Mouse (Mus musculus) liver, embryonic 12.5 days (tissue): Measurements from ENCODE around the gene Hoxc11. TPM values are rescaled to one million over a fixed set of nuclear protein-coding genes. Genes with fewer than 3 reads are reported as not detected.
A peak's percentile ranks its signal among the peaks of the same experiment; 100 is the strongest.

Source experiments
- ATAC-seq: fragments of 200-750 bp; cut with Nextera tagmentation; 2 replicates; pipeline ENCODE4 v1.8.0; 2017; ENCODE audit warnings: moderate number of reproducible peaks, mild to moderate bottlenecking, moderate library complexity
- H3K27ac ChIP-seq: fragments of 300-500 bp; sonication (generic); 2 replicates; pipeline ENCODE4 v1.5.1; 2016; ENCODE audit warnings: mild to moderate bottlenecking
- H3K27me3 ChIP-seq: fragments of 300-500 bp; sonication (generic); replicated peaks from 2 replicates; pipeline ENCODE4 v1.6.1; 2016; ENCODE audit warnings: mild to moderate bottlenecking, moderate library complexity
- H3K36me3 ChIP-seq: fragments of 300-500 bp; sonication (generic); 2 replicates; pipeline ENCODE4 v1.6.1; 2016; ENCODE audit warnings: mild to moderate bottlenecking, moderate library complexity
- H3K4me1 ChIP-seq: fragments of 300-500 bp; sonication (generic); 2 replicates; pipeline ENCODE4 v1.6.1; 2016
- H3K4me2 ChIP-seq: fragments of 300-500 bp; sonication (generic); 2 replicates; pipeline ENCODE4 v1.6.1; 2016; ENCODE audit warnings: mild to moderate bottlenecking, moderate library complexity
- H3K4me3 ChIP-seq: fragments of 300-500 bp; sonication (generic); 2 replicates; pipeline ENCODE4 v1.5.1; 2016; ENCODE audit warnings: mild to moderate bottlenecking, moderate library complexity
- H3K9ac ChIP-seq: fragments of 300-500 bp; sonication (generic); 2 replicates; pipeline ENCODE4 v1.6.1; 2016; ENCODE audit warnings: mild to moderate bottlenecking, moderate library complexity
- H3K9me3 ChIP-seq: fragments of 300-500 bp; sonication (generic); replicated peaks from 2 replicates; pipeline ENCODE4 v1.6.1; 2016; ENCODE audit warnings: mild to moderate bottlenecking, moderate library complexity
- WGBS: fragments of 180-500 bp; shearing (Covaris S2); methylation state at CpG from one replicate; pipeline ENCODE4 v1.1.7; 2016; ENCODE audit not compliant: insufficient replicate concordance; 5-methylcytosine and 5-hydroxymethylcytosine counted together
- microRNA-seq: library from miRNA; unstranded; fragments of <30 nt; microRNA quantifications from one replicate; pipeline ENCODE4, GENCODE M21; 2017
- polyA plus RNA-seq: library from polyadenylated mRNA; unstranded; fragments of >200 nt; fragmentation: Nextera tagmentation; extraction: Ambion mirVana; gene quantifications from 2 replicates; pipeline ENCODE4 v1.2.1, GENCODE M21; 2016

Gene Hoxc11
- polyA plus RNA-seq, 1 experiment from 2014 or later, result not detected

DNA sequence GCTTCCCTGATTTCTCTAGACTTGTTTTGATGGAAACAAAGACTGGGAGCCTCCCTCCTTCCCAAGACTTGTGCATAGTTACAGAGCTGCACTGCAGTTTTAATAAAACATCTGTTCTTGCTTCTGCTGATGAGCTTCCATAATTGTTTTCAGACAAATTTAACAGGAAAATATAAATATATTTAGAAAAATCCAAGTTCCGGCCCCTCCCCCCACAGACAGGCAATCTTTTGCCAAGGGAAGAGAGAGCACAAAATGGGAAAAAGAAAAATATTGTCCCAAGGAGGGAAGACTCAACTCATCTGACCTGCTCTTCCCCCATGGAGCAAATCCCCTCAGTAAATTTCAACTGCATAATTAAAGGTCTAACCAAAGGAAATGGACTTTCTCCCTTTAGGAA lies 52.1 kb downstream of the Hoxc11 start:
- Histone ChIP-seq H3K9me3 (no peaks in the 10 kb centered on the region), H3K4me3 (no peak overlapping the region), H3K27ac (no peak overlapping the region), H3K36me3 (no peaks in the 10 kb centered on the region), H3K27me3 (peaks cover 100% of the 10 kb centered on the region), H3K4me2 (no peak overlapping the region), H3K9ac (no peak overlapping the region), H3K4me1 (no peaks in the 10 kb centered on the region)
- WGBS, result 21% methylated on average over 1 of the region's 1 CpGs
- ATAC-seq, result no peak

Small RNA genes lying within 50 kb of the gene (microRNA-seq; reads per million reads assigned to microRNA genes)
- 36.9 reads per million, percentile 39 among the genes with 10 or more reads in this experiment for gene Mir196a-2

Other genes with a start within 250 kb of the Hoxc11 start
- 8.7 and 10.3 TPM in 2 replicates for gene Calcoco1, start 232.2 kb upstream of the Hoxc11 start, polyA plus RNA-seq
- gene Hoxc13, start 33.3 kb upstream of the Hoxc11 start, polyA plus RNA-seq, result not detected in 2 replicates
- not detected in 2 replicates for gene Hoxc12, start 17.7 kb upstream of the Hoxc11 start, polyA plus RNA-seq
- not detected in 2 replicates for gene Hoxc10, start 12.4 kb downstream of the Hoxc11 start, polyA plus RNA-seq
- gene Hoxc5, start 13.0 kb downstream of the Hoxc11 start, polyA plus RNA-seq, result 0.92 and 1.2 TPM in 2 replicates
- 0.07 TPM in 1 of 2 replicates, not detected in the other for gene Hoxc9, start 22.0 kb downstream of the Hoxc11 start, polyA plus RNA-seq
- 0.08 and 0.22 TPM in 2 replicates for gene Hoxc8, start 36.2 kb downstream of the Hoxc11 start, polyA plus RNA-seq
- 0.17 and 0.19 TPM in 2 replicates for gene Hoxc6, start 43.8 kb downstream of the Hoxc11 start, polyA plus RNA-seq
- 1.3 and 1.9 TPM in 2 replicates for gene Hoxc4, start 64.5 kb downstream of the Hoxc11 start, polyA plus RNA-seq
- gene Smug1, start 212.7 kb downstream of the Hoxc11 start, polyA plus RNA-seq, result 6.7 and 7.8 TPM in 2 replicates